Mouse (Mus musculus) cerebellum, adult 11-12 months (tissue): ENCODE measurements at regions not wholly inside any gene's neighbourhood (a gene's known extent, or its start where the extent isn't known, plus 50 kb on each side); places are given as distances from the start of the nearest gene placed in this dataset.

ENCODE experiments used
- DNase-seq: peaks from one replicate; pipeline ENCODE4 v3.0.0; 2022

GRCm38 (mm10) chr6:66255378-66255777 is 279.8 kb upstream of the Mad2l1 start:
- no peak for DNase-seq

GRCm38 (mm10) chr6:66263429-66263828 is 271.8 kb upstream of the Mad2l1 start:
- DNase-seq: no peak

- no peak for DNase-seq
Observed at GRCm38 (mm10) chr6:66263918-66264317, 271.3 kb upstream of the Mad2l1 start.

- no peak for DNase-seq
Observed at GRCm38 (mm10) chr6:66268427-66268826, 266.8 kb upstream of the Mad2l1 start.

- no peak for DNase-seq
Observed at GRCm38 (mm10) chr6:66271414-66272206, 263.6 kb upstream of the Mad2l1 start.

- DNase-seq: no peak
Observed at GRCm38 (mm10) chr6:66272216-66272615, 263.0 kb upstream of the Mad2l1 start.

GRCm38 (mm10) chr6:66274737-66275136 is 260.5 kb upstream of the Mad2l1 start:
- no peak for DNase-seq

- peak; percentile 90 for DNase-seq
Observed at GRCm38 (mm10) chr6:66280701-66281100, 254.5 kb upstream of the Mad2l1 start.

GRCm38 (mm10) chr6:66282566-66283115 is 252.5 kb upstream of the Mad2l1 start:
- DNase-seq: no peak

- DNase-seq: no peak
Observed at GRCm38 (mm10) chr6:66283521-66283920, 251.7 kb upstream of the Mad2l1 start.

GRCm38 (mm10) chr6:66287607-66288006 is 247.6 kb upstream of the Mad2l1 start:
- DNase-seq: no peak

- DNase-seq: no peak
Observed at GRCm38 (mm10) chr6:66289196-66289595, 246.0 kb upstream of the Mad2l1 start.

GRCm38 (mm10) chr6:66291576-66291975 is 243.6 kb upstream of the Mad2l1 start:
- no peak for DNase-seq

- DNase-seq: no peak
Observed at GRCm38 (mm10) chr6:66298056-66298455, 237.1 kb upstream of the Mad2l1 start.

- DNase-seq: no peak
Observed at GRCm38 (mm10) chr6:66300189-66300588, 235.0 kb upstream of the Mad2l1 start.

- no peak for DNase-seq
Observed at GRCm38 (mm10) chr6:66344848-66345247, 190.3 kb upstream of the Mad2l1 start.

- DNase-seq: no peak
Observed at GRCm38 (mm10) chr6:66347356-66347755, 187.8 kb upstream of the Mad2l1 start.

- no peak for DNase-seq
Observed at GRCm38 (mm10) chr6:66361130-66361529, 174.1 kb upstream of the Mad2l1 start.

- no peak for DNase-seq
Observed at GRCm38 (mm10) chr6:66367263-66367662, 167.9 kb upstream of the Mad2l1 start.

GRCm38 (mm10) chr6:66381279-66381934 is 153.8 kb upstream of the Mad2l1 start:
- no peak for DNase-seq

- no peak for DNase-seq
Observed at GRCm38 (mm10) chr6:66382347-66383010, 152.7 kb upstream of the Mad2l1 start.

GRCm38 (mm10) chr6:66395147-66395546 is 140.0 kb upstream of the Mad2l1 start:
- no peak for DNase-seq

GRCm38 (mm10) chr6:66397411-66397810 is 137.8 kb upstream of the Mad2l1 start:
- DNase-seq: no peak

GRCm38 (mm10) chr6:66398674-66399073 is 136.5 kb upstream of the Mad2l1 start:
- DNase-seq: no peak
